Mouse (Mus musculus): ENCODE measurements around the gene Chst4.

- TF ChIP-seq CTCF (IDR thresholded peaks at IDR 0.05; ENCODE audit: borderline replicate concordance, insufficient read depth, low read length) (no peak), POLR2A (IDR thresholded peaks at IDR 0.05; ENCODE audit: low read depth, low read length) (no peak)
Observed at GRCm38 (mm10) chr8:110006312-110007023, 33.1 kb downstream of the Chst4 start.

Data from embryonic fibroblast, embryonic 13.5 days (primary cell).